Mouse (Mus musculus) hindlimb bud, embryonic 11.5 days (tissue): ENCODE data around the gene Mpc2.

Source experiments
- DNase-seq: peaks from one replicate; pipeline ENCODE4 v3.0.0-alpha.2; 2012; ENCODE audit warnings: low read depth, low spot score; ENCODE audit errors: extremely low spot score

Mpc2 gene

GRCm38 (mm10) chr1:165460360-165460800 is at the start of gene Mpc2, which contains the start of gene Dcaf6:
TSS of gene Mpc2 (plus strand) at chr1:165460637.
TSS of gene Dcaf6 (minus strand) at chr1:165460475.
- DNase-seq = peak; percentile 85

- no peak for DNase-seq
Measured at GRCm38 (mm10) chr1:165421357-165421915, 39.0 kb upstream of the Mpc2 start.

DNA sequence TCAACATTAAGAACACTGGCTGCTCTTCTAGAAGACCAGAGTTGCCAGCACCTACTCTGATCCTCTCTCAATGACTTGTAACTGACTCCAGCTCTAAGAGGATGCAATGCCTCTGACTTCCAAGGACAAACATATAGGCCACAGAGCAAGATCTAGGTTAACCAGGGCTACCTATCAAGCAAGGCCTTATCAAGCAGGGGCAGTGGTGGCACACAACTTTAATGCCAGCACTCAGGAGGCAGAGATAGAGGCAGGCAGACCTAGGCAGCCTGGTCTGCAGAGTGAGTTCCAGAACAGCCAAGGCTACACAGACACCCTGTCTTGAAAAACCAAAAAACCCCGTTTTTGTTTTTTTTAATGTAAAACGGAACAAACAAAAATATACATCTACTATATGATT is 34.2 kb upstream of the Mpc2 start:
- DNase-seq = no peak

DNA sequence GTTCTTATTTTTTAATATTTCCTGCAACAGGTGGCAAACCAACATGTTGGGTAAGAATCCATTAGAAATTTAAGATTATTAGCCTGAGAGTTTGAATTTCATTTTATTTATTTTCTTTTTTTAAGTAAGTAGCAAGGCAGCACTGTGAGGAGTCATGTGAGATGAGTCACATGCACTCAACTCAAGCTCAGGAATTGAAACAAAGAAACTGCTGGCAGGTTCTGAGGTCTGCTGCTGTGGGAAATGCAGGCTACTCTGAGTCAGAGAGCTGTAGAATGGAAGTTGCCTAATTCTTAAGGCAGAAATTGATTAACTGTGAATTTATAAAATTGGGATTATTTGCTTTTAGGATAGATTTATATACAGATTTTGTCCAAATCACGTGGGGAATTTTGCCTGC is 27.6 kb upstream of the Mpc2 start:
- DNase-seq = no peak

GRCm38 (mm10) chr1:165438289-165439021 is 22.0 kb upstream of the Mpc2 start:
- DNase-seq = no peak

- DNase-seq = no peak
Measured at GRCm38 (mm10) chr1:165440788-165441187, 19.6 kb upstream of the Mpc2 start.

DNA sequence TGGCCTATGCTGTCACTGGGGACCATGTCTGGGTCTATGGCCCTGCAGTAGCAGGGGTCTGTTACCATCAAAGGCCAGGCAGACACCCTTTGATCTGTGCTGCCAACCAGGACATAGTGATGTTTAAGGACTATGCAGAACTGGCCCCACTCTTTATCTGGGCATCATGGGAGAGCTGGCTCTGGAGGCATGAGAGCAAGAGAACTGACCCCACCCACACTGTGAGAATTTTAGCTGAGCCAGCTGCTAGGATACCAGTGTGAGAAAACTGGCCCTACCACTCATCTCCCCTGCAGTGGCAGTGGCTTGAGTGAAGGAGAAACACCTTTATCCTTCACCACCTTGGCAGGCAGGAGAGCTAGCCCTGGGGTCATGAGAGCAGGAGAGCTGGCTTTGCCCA is 19.2 kb upstream of the Mpc2 start:
- no peak for DNase-seq

DNA sequence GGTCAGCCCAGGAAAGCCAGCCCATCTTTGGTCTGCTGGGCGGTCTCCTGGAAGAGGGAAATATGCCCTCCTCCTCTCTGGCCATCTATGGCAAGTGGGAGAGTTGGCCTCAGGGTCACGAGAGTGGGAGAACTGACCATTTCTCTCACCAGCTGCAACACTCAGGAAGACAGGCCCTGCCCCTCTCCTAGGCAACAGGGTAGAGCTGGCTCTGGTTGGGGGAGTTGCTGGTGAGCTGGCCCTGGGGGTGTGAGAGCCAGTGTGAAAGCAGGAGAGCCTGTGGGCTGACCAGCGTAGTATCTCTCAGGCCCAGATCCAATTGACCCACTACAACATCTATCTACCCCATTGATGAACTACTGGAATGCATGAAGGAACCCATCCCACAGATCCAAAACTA is 18.7 kb upstream of the Mpc2 start:
- DNase-seq = no peak

DNA sequence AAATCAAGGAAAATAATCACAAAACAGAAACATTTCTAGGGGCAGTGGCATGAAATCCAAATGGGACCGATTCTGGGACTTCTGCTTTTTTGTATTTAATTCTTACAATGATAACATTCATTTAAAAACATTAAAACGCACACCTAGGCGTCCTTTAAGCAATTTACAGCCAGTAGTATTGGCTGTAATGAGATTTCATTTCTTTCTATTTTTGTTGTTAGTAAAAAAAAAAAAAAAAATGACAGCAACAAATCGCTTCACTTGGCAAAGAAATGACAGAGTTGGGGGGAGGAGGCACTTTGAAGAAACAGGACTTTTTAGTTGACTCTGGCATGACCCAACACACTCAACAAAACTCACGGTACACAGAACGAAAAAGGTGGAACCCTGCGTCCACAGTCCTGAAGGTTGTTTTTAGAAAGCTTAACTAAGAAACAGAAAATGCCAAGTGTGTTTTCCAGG is 1.4 kb upstream of the Mpc2 start:
- DNase-seq = peak; percentile 26

- DNase-seq = peak; percentile 5
Measured at GRCm38 (mm10) chr1:165459503-165460181, 795 bp upstream of the Mpc2 start.

DNA sequence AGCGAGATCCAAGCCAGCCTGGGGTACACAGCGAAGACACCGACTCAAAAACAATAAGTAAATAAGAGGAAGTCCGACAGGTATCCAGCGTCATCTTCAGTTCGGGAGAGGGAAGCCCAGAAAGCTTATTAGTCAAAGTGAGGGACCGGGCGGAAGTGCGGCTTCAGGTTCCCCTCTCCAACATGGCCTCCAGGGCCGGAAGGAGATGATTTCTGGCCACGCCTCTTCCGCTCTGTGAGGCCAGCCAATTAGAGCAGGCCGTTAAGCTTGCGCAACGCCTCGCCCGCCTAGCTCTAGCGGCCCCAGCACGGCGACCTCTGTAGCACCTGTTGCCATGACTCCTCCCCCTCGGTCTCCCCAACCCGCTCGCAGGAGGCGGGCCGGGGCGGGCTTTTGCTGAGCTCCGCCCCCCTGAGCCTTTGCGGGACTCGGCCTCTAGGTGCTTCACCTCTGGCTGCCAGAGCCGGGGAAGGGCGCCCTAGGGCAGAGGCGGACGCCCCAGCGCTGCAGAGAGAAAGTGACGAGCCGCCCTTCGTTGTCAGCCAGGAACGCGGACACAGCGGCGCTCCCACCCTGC is 452 bp downstream of the Mpc2 start:
- DNase-seq = peak; percentile 92

GRCm38 (mm10) chr1:165461681-165462080 is 1.2 kb downstream of the Mpc2 start:
- no peak for DNase-seq

DNA sequence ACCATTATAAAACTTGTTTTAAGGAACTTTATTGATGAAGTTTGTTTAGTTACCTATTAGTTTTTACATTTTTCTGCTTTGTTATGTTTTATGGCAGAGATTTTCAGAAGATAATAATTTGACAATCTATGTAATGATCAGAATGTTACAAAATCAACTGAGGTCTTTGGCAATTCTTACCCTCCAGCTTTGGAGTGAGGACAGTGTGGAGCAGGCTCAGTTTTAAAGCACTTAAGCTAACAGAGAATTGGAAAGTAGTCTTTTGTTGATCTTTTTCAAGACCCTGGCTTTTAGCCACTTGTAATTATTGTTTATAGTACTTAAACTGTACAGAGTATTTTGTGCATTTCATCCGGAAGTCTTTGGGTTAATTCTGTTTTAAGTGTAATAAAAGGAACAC is 2.4 kb downstream of the Mpc2 start:
- no peak for DNase-seq

DNA sequence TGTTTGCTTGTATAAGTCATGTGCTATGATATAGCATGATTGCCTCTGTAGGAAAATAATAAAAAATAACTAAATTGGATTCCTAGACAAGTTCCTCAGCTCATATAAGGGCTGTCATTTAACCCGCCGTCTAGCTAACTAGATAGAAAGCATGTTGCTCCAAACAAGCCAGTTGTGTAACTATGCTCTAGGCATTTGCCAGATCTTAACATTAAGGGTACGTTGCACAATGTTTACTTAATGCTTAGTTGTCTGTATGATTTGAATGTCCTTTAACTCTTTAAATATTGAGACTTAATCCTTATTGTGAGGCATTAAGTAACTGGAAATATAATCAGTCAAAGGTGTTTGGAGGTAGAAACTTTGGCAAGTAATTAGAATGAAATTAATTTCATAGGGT is 4.1 kb downstream of the Mpc2 start:
- DNase-seq = no peak

DNA sequence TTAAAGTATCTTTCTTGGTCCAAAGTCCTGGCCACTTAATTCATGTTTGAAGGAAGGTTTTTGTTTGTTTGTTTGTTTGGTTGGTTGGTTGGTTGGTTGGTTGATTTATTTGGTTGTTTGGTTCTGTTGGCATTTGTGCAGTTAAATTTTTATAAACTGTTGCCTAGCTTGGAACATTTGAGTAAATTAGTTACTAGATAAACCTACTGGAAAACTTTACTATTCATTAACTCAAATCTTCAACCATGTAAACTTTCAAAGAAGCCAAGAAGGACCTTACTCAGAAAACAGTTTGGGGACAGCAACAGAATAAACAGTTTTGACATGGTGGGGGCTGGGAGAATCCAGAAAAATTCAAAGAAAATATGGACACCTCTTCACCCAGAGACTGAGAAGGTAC is 8.5 kb downstream of the Mpc2 start:
- DNase-seq = no peak

- no peak for DNase-seq
Measured at GRCm38 (mm10) chr1:165469717-165470116, 9.3 kb downstream of the Mpc2 start.

DNA sequence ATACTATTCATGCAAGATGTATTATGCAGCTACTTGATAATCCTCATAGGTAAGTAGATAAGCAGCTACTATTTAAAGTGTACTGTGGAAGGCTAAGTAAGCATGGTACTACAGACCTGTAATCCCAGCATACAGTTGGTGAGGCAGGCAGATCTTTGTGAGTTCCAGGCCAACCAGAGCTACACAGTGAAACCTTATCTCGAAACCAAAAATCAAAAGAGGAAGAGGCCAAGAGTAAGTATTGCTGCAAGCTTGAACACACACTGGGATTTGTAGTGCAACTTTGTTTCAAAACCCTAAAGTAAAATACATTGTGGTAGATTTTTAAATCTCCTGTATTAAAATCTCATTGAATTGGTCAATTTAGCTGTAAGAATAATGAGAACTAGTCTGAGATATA is 11.1 kb downstream of the Mpc2 start:
- no peak for DNase-seq

DNA sequence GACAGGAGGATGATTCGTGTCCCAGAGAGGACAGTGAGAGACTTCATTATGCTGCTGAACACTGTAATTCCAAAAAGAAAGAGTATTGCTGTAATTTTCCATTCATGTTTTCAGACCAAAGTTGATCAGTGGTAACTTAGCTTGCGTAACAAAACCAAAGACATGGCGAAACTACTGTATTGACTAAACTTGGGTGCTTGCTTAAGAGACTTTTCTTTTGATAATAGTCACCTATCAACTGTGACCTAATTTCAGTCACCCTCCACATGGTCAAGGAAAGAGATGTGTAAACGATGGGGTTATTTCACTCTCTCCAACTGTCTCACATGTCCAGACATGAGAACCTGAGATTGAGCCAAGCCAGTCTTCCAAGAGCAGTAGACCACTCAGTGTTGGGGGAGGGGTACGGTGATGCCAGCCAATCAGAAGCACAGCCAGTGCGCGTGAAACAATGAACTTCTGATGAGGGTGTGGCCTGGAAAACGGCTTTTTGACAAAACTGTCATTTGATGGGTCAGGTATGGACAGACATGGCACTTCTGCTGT is 24.3 kb downstream of the Mpc2 start, which contains the start of gene Adcy10:
Gene Adcy10 (plus strand): TSS at position 496 of the 546 bp plus-strand sequence.
- no peak for DNase-seq

GRCm38 (mm10) chr1:165486108-165486507 is 25.7 kb downstream of the Mpc2 start:
- no peak for DNase-seq

DNA sequence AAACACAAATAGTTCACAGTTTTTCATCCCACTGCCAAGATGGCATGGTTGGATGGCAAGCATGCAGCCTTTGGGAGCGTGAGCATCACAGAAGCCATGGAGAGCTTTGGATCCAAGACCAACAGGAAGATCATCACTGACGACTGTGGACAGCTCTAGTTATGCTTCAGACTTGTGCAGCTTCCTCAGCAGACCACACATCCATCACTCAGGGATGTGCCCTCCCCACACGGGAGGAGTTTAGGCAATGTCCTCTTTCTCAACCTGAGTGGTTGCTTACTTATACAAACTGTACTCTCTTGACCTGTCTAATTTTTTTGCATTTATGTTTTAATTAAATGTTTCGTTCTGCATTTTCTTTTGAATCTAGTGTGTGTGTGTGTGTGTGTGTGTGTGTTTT is 28.8 kb downstream of the Mpc2 start:
- no peak for DNase-seq

GRCm38 (mm10) chr1:165498856-165499255 is 38.4 kb downstream of the Mpc2 start:
- no peak for DNase-seq
